Mouse (Mus musculus) E14TG2a.4 (cell line): ENCODE measurements at regions not wholly inside any gene's neighbourhood (a gene's known extent, or its start where the extent isn't known, plus 50 kb on each side); places are given as distances from the start of the nearest gene placed in this dataset.
A peak's percentile ranks its signal among the peaks of the same experiment; 100 is the strongest.

Experiments
- H3K27me3 ChIP-seq: 2 replicates; pipeline ENCODE4 v1.6.1; 2014; ENCODE audit warnings: low read length, control low read depth; ENCODE audit not compliant: insufficient read depth
- H3K36me3 ChIP-seq: 2 replicates; pipeline ENCODE4 v1.6.1; 2014; ENCODE audit warnings: low read length, control low read depth; ENCODE audit not compliant: insufficient read depth
- H3K4me1 ChIP-seq: replicated peaks from 2 replicates; pipeline ENCODE4 v1.6.1; 2014; ENCODE audit warnings: low read depth, low read length, control low read depth
- H3K4me3 ChIP-seq: replicated peaks from 2 replicates; pipeline ENCODE4 v1.5.1; 2014; ENCODE audit warnings: mild to moderate bottlenecking, low read length
- H3K9me3 ChIP-seq: 2 replicates; pipeline ENCODE4 v1.6.1; 2014; ENCODE audit warnings: low read length, control low read depth
- CTCF ChIP-seq: conservative IDR thresholded peaks from 2 replicates; pipeline ENCODE4 v1.5.1; 2014; ENCODE audit warnings: low read length
- NANOG ChIP-seq: IDR thresholded peaks from 2 replicates; pipeline ENCODE4 v1.6.1; 2014; ENCODE audit warnings: borderline replicate concordance, low read length, mixed read lengths
- POU5F1 ChIP-seq: IDR thresholded peaks from 2 replicates; pipeline ENCODE4 v1.6.1; 2014; ENCODE audit warnings: low read length, borderline replicate concordance

GRCm38 (mm10) chr2:17880800-17881717 is 115.7 kb downstream of the H2al2a start:
- Histone ChIP-seq H3K36me3 (no peaks in the 10 kb centered on the region), H3K4me1 (peaks cover 33% of the 10 kb centered on the region), H3K27me3 (no peaks in the 10 kb centered on the region), H3K9me3 (no peaks in the 10 kb centered on the region), H3K4me3 (no peak overlapping the region)
- no peak for TF ChIP-seq CTCF
- no peak for TF ChIP-seq POU5F1
- TF ChIP-seq NANOG = no peak

GRCm38 (mm10) chr2:17877901-17878300 is 118.9 kb downstream of the H2al2a start:
- Histone ChIP-seq H3K27me3 (peaks cover 5% of the 10 kb centered on the region; the same call in 1 of the 2 replicates), H3K9me3 (no peaks in the 10 kb centered on the region), H3K4me1 (peaks cover 23% of the 10 kb centered on the region), H3K36me3 (no peaks in the 10 kb centered on the region), H3K4me3 (no peak overlapping the region)
- TF ChIP-seq POU5F1 = no peak
- TF ChIP-seq NANOG = no peak
- TF ChIP-seq CTCF = no peak

DNA sequence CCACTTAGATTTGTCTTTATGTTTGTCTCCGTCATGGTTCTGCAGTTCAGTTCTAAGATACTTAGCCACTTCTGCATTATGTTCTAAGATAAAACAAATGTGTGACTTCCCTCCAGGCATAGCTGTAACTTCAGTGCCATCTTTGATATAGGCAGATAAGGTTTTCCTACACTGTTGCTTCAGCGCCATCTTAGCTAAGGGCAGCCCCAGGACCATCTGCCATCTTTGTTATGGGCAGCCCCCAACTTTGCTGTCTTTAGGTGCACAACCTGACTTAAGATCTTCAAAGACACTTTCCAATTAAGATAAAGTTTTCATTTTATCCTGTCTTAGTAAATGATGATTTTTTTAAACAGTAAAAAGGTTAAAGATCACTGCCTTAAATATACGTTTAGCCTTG is 119.8 kb downstream of the H2al2a start:
- Histone ChIP-seq H3K4me1 (peaks cover 15% of the 10 kb centered on the region), H3K36me3 (no peaks in the 10 kb centered on the region), H3K27me3 (peaks cover 9% of the 10 kb centered on the region; the same call in 1 of the 2 replicates), H3K9me3 (no peaks in the 10 kb centered on the region), H3K4me3 (no peak overlapping the region)
- no peak for TF ChIP-seq NANOG
- no peak for TF ChIP-seq CTCF

DNA sequence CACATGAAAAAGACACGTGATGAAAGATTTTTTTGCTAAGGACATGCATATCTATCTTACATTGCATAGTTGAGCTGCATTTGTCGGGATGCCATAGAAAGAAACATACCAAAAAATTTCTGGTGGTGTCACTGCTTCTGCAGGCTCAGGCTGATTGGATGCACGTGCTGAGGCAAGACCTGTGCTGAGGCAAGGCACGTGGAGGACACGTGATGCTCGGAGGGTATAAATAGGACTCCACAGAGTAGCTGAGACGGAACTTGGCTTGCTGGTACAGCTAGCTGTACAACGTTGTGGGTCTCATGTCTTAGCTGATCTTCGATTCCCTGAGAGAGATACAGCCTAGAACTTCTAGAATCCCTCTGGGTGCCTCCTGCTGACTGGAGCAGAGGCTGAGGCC is 120.6 kb downstream of the H2al2a start:
- peaks cover 14% of the 10 kb centered on the region for H3K4me1 ChIP-seq
- H3K27me3 ChIP-seq = peaks cover 9% of the 10 kb centered on the region; the same call in 1 of the 2 replicates
- no peaks in the 10 kb centered on the region for H3K9me3 ChIP-seq
- H3K4me3 ChIP-seq = no peak overlapping the region
- TF ChIP-seq POU5F1 (no peak), CTCF (no peak), NANOG (no peak)
- no peaks in the 10 kb centered on the region for H3K36me3 ChIP-seq

DNA sequence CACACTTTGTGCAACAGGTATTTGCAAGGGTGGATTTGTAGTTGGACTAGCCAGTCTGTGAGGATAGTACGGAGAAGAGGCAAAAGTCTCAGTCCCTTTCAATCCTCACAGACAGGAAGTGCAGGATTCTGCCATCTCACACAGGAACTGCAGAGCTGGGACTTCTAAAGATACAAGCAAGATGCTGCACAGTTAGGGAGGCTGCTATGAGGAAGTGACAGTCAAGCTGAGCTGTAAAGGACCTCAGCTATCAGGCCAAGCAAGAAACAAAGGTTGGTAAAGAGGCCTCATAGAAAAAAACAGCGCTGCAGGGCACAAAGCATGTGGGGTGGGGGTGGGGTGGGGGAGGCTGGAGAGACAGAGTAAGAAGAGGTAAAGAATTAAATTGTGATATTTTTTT is 126.2 kb downstream of the H2al2a start:
- peaks cover 39% of the 10 kb centered on the region for H3K4me1 ChIP-seq
- H3K9me3 ChIP-seq = no peaks in the 10 kb centered on the region
- H3K36me3 ChIP-seq = no peaks in the 10 kb centered on the region
- H3K27me3 ChIP-seq = peaks cover 23% of the 10 kb centered on the region
- TF ChIP-seq POU5F1 (no peak), NANOG (no peak), CTCF (no peak)
- H3K4me3 ChIP-seq = no peak overlapping the region

- Histone ChIP-seq H3K9me3 (no peaks in the 10 kb centered on the region), H3K27me3 (peaks cover 18% of the 10 kb centered on the region), H3K4me1 (peaks cover 52% of the 10 kb centered on the region), H3K36me3 (no peaks in the 10 kb centered on the region), H3K4me3 (peak overlapping the region; percentile 26; the same call in 1 of the 2 replicates)
- TF ChIP-seq NANOG (no peak), POU5F1 (no peak), CTCF (no peak)
Observed at GRCm38 (mm10) chr2:17868145-17868544, 128.6 kb downstream of the H2al2a start.

DNA sequence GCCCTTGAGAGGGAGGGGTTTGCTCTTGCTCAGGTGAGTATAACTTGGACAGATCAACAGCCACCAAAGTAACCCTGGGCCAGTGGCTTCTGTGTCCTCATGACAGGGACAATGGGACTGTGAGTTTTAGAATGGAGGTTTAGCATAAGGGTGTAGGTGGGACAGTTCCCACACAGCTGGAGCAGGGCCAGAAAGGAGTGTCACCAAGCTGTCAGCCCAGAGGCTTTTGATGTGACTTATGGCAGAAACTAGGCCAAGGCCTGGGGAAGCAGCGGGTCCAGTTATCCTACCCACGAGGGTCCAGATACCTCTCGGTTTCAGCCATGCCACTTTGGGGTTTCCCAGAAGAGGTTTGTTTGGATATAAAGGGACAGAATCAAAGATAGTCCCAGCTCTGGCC is 129.4 kb downstream of the H2al2a start:
- Histone ChIP-seq H3K9me3 (no peaks in the 10 kb centered on the region), H3K36me3 (no peaks in the 10 kb centered on the region), H3K27me3 (peaks cover 15% of the 10 kb centered on the region), H3K4me3 (no peak overlapping the region), H3K4me1 (peaks cover 52% of the 10 kb centered on the region)
- no peak for TF ChIP-seq POU5F1
- TF ChIP-seq CTCF = no peak
- no peak for TF ChIP-seq NANOG

- no peak for TF ChIP-seq POU5F1
- no peak for TF ChIP-seq CTCF
- no peak for TF ChIP-seq NANOG
- Histone ChIP-seq H3K27me3 (peaks cover 13% of the 10 kb centered on the region), H3K4me1 (peaks cover 29% of the 10 kb centered on the region), H3K9me3 (no peaks in the 10 kb centered on the region), H3K36me3 (no peaks in the 10 kb centered on the region), H3K4me3 (no peak overlapping the region)
Observed at GRCm38 (mm10) chr2:17861765-17862495, 130.7 kb upstream of the Nebl start.
